Mouse (Mus musculus): ENCODE measurements around the gene Tmem29. TPM values are rescaled to one million over a fixed set of nuclear protein-coding genes. Genes with fewer than 3 reads are reported as not detected.

Tmem29 gene
- polyA plus RNA-seq, 1 experiment from 2014 or later = 41.5 TPM

DNA sequence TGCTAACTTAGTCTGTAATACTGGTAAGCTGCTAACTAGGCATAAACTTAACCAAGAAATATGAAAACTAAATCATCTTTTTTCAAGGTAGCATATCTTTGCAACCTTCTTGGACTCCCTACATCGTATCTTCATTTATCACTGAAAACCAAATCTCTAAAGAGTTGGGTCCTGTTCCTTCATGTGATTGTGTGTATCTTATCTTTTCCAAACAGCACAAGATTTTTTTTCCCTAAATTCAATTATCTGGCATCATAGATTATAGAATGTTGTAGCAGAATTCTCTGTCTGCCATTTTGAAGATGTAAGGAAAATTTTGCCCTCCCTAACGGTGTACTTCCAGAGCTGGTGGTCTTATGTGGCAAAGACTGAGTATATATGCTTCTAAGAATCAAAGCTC is 22.6 kb downstream of the Tmem29 start:
- Histone ChIP-seq H3K4me1 (0 out of 2 replicates have a peak, but pooled peaks cover 3% of the 10 kb centered on the region), H3K27me3 (ENCODE audit: low read depth, poor library complexity, severe bottlenecking) (no peaks in the 10 kb centered on the region), H3K36me3 (no peaks in the 10 kb centered on the region), H3K27ac (replicated peaks) (no peak overlapping the region), H3K9me3 (replicated peaks) (no peaks in the 10 kb centered on the region), H3K4me3 (no peak overlapping the region)
- WGBS = 82% methylated on average over 2 of the region's 2 CpGs
- DNase-seq (ENCODE audit: low spot score) = no peak

DNA sequence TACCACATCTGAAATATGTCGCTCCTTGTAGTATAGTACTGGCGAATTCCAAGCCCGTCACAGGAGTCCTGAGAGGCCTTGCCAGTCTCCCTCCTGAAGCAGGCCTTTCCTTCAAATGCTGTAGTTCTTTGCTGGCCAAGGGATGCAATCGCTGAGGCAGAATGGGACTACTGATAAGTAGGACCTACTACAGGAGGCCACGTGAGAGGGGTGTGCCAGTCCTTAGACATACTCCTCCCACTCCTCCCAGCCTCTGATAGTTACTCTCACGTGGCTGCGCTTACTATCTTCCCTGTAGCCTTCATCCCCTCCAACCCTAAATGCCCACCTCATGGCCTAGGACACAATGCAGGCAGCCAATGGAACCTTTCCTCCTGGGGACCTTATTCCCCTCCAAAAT is 23.6 kb downstream of the Tmem29 start:
- Histone ChIP-seq H3K9me3 (replicated peaks) (no peaks in the 10 kb centered on the region), H3K4me1 (no peaks in the 10 kb centered on the region), H3K36me3 (no peaks in the 10 kb centered on the region), H3K4me3 (no peak overlapping the region), H3K27me3 (ENCODE audit: low read depth, poor library complexity, severe bottlenecking) (no peaks in the 10 kb centered on the region), H3K27ac (replicated peaks) (no peak overlapping the region)
- DNase-seq (ENCODE audit: low spot score) = no peak
- 84% methylated on average over 7 of the region's 7 CpGs for WGBS

DNA sequence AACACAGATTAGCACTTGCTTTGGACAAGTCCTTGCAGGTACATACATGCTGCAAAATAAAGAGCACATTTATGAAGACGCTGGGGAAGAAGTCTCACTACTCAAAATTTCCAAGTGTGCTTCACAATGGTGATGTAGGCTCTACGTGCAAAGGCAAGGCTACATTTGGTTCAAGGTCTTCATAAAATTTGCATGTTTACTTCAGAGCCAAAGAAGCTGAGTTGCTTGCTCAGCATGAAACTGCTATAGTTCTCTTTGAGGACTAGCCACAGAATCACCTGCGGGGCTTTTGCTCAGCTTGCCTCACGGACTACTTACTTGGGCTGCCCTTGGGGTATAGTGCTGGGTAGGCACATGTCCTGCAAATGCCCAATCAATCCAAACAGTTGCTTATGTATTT is 45.4 kb downstream of the Tmem29 start:
- no peak overlapping the region for H3K27ac ChIP-seq (replicated peaks)
- no peaks in the 10 kb centered on the region for H3K9me3 ChIP-seq (replicated peaks)
- no peak overlapping the region for H3K4me3 ChIP-seq
- no peaks in the 10 kb centered on the region for H3K27me3 ChIP-seq (ENCODE audit: low read depth, poor library complexity, severe bottlenecking)
- H3K4me1 ChIP-seq = no peaks in the 10 kb centered on the region
- 95% methylated on average over 4 of the region's 4 CpGs for WGBS
- 0 out of 2 replicates have a peak, but pooled peaks cover 14% of the 10 kb centered on the region for H3K36me3 ChIP-seq
- no peak for DNase-seq (ENCODE audit: low spot score)

Other genes starting within 250 kb of the Tmem29 start
- gene Alas2, start 88.2 kb upstream of the Tmem29 start, polyA plus RNA-seq (2016; fragmentation: Nextera tagmentation; extraction: Ambion mirVana) = 47.9 and 60.9 TPM in 2 replicates
- 6.8 and 7.1 TPM in 2 replicates for gene Pfkfb1, start 129.1 kb upstream of the Tmem29 start, polyA plus RNA-seq (2016; fragmentation: Nextera tagmentation; extraction: Ambion mirVana)
- gene Apex2, start 130.7 kb upstream of the Tmem29 start, polyA plus RNA-seq (2016; fragmentation: Nextera tagmentation; extraction: Ambion mirVana) = 26.1 and 26.4 TPM in 2 replicates
- 34.8 and 44.8 TPM in 2 replicates for gene Tro, start 198.4 kb upstream of the Tmem29 start, polyA plus RNA-seq (2016; fragmentation: Nextera tagmentation; extraction: Ambion mirVana)